Mouse (Mus musculus) neural tube, embryonic 12.5 days (tissue): ENCODE measurements around the gene Ranbp6. TPM values are rescaled to one million over a fixed set of nuclear protein-coding genes. Genes with fewer than 3 reads are reported as not detected.

Experiments
- ATAC-seq: fragments of 200-750 bp; cut with Nextera tagmentation; 2 replicates; pipeline ENCODE4 v1.8.0; 2017; ENCODE audit warnings: low read depth, mild to moderate bottlenecking, moderate TSS enrichment, moderate library complexity; ENCODE audit not compliant: low FRiP score
- H3K27ac ChIP-seq: fragments of 300-500 bp; sonication (generic); 2 replicates; pipeline ENCODE4 v1.5.1; 2016
- H3K27me3 ChIP-seq: fragments of 300-500 bp; sonication (generic); replicated peaks from 2 replicates; pipeline ENCODE4 v1.6.1; 2016; ENCODE audit warnings: mild to moderate bottlenecking
- H3K36me3 ChIP-seq: fragments of 300-500 bp; sonication (generic); 2 replicates; pipeline ENCODE4 v1.6.1; 2016; ENCODE audit warnings: mild to moderate bottlenecking
- H3K4me1 ChIP-seq: fragments of 300-500 bp; sonication (generic); 2 replicates; pipeline ENCODE4 v1.6.1; 2016
- H3K4me2 ChIP-seq: fragments of 300-500 bp; sonication (generic); replicated peaks from 2 replicates; pipeline ENCODE4 v1.6.1; 2016; ENCODE audit warnings: mild to moderate bottlenecking
- H3K4me3 ChIP-seq: fragments of 300-500 bp; sonication (generic); 2 replicates; pipeline ENCODE4 v1.5.1; 2016
- H3K9ac ChIP-seq: fragments of 300-500 bp; sonication (generic); 2 replicates; pipeline ENCODE4 v1.6.1; 2016; ENCODE audit warnings: mild to moderate bottlenecking
- H3K9me3 ChIP-seq: fragments of 300-500 bp; sonication (generic); 2 replicates; pipeline ENCODE4 v1.6.1; 2016; ENCODE audit warnings: mild to moderate bottlenecking
- WGBS: fragments of 180-500 bp; shearing (Covaris S2); methylation state at CpG from one replicate; pipeline ENCODE4 v1.1.7; 2016; 5-methylcytosine and 5-hydroxymethylcytosine counted together
- polyA plus RNA-seq: library from polyadenylated mRNA; unstranded; fragments of >200 nt; fragmentation: Nextera tagmentation; extraction: Ambion mirVana; gene quantifications from 2 replicates; pipeline ENCODE4 v1.2.1, GENCODE M21; 2016

The Ranbp6 gene
- polyA plus RNA-seq, 1 experiment from 2014 or later, result 41.9 TPM

DNA sequence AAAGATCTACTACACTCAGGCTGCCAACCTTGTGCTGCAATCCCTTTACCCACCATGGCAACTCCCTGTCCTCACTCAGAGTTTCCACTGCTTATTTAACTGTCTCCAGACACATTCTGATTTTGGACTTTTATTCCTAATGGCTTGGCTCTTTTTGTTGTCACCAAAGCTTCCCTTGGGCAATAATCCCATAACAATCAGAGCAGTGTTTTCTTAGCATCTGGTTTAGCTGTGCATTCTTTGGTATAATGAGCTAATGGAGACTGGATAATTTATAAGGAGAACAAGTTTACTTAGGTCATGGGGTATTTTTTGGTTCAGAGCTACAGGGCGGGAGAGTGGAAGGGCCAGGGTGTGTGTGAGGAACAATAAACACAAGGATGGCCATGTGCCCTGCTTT is 25.4 kb upstream of the Ranbp6 start:
- Histone ChIP-seq H3K27ac (no peak overlapping the region), H3K4me3 (no peak overlapping the region), H3K4me2 (no peak overlapping the region), H3K36me3 (no peaks in the 10 kb centered on the region), H3K4me1 (no peaks in the 10 kb centered on the region), H3K9ac (no peak overlapping the region), H3K9me3 (no peaks in the 10 kb centered on the region), H3K27me3 (no peaks in the 10 kb centered on the region)
- ATAC-seq, result no peak
- WGBS, result 53% methylated on average over 1 of the region's 1 CpGs

DNA sequence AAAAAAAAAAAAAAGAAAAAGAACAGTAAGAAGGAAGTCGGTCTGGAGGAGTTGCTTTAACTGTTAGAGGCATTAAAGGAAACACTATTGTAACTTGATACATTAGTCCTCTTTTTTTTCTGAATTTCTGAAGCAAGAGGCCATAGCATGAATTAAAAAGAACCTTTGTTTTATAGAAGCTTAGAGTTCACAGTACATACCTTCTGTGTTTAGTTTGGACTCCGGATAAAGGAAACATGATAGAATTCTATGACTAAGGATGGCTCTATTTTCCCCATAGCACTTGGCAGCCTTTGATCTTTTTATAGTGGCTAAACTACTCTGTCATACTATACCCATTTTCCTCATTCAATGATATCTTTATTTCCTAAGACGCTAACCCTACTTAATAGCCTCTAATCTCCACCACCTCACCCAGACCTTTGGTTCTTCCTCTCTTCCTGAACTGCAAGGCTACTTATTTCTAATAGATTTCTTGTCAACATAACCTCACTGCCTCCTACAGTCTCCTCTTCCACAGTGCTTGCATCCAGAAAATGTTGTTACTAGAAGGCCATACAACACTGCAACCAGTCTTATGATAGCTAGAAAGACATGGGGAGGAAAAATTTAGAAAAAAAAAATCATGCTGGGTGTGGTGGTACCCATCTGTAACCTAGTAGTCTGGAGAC is 22.7 kb upstream of the Ranbp6 start:
- Histone ChIP-seq H3K36me3 (no peaks in the 10 kb centered on the region), H3K27me3 (no peaks in the 10 kb centered on the region), H3K4me1 (no peaks in the 10 kb centered on the region), H3K4me3 (no peak overlapping the region), H3K9ac (no peak overlapping the region), H3K27ac (no peak overlapping the region), H3K9me3 (no peaks in the 10 kb centered on the region), H3K4me2 (no peak overlapping the region)
- ATAC-seq, result no peak
- 69% methylated on average over 3 of the region's 3 CpGs for WGBS

- WGBS, result 88% methylated on average over 2 of the region's 2 CpGs
- ATAC-seq, result no peak
Observed at GRCm38 (mm10) chr19:29830911-29831310, 18.1 kb upstream of the Ranbp6 start.

GRCm38 (mm10) chr19:29828558-29828957 is 15.8 kb upstream of the Ranbp6 start:
- ATAC-seq, result no peak
- no peak overlapping the region for H3K27ac ChIP-seq
- no peaks in the 10 kb centered on the region for H3K9me3 ChIP-seq
- H3K27me3 ChIP-seq, result no peaks in the 10 kb centered on the region
- H3K4me1 ChIP-seq, result no peaks in the 10 kb centered on the region
- WGBS, result 83% methylated on average over 5 of the region's 5 CpGs
- H3K9ac ChIP-seq, result no peak overlapping the region
- H3K4me2 ChIP-seq, result no peak overlapping the region
- H3K4me3 ChIP-seq, result no peak overlapping the region
- no peaks in the 10 kb centered on the region for H3K36me3 ChIP-seq

More at GRCm38 (mm10) chr19:29830911-29831310, 18.1 kb upstream of the Ranbp6 start:
- H3K36me3 ChIP-seq, result no peaks in the 10 kb centered on the region
- H3K4me1 ChIP-seq, result no peaks in the 10 kb centered on the region
- H3K27me3 ChIP-seq, result no peaks in the 10 kb centered on the region
- no peaks in the 10 kb centered on the region for H3K9me3 ChIP-seq
- no peak overlapping the region for H3K4me2 ChIP-seq
- H3K9ac ChIP-seq, result no peak overlapping the region
- no peak overlapping the region for H3K4me3 ChIP-seq
- no peak overlapping the region for H3K27ac ChIP-seq

DNA sequence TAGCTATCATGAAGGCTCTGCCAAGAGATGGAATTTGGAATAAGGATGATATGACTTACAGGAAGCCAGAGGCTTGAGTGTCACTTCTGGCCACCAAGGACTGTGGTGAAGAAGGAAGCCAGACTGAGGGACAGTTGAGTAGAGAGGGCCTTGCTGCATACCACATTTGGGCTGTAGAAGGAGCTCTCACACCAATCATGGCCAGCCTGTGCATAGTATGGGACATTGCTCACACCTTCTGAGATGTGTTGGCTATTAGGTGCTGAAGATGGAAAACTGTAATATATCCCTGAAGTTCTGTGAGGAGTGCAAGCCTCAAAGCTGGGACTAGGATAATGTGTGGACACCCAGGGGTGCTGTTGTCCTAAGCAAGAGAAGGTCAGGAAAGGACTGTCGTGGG is 13.9 kb upstream of the Ranbp6 start:
- Histone ChIP-seq H3K9me3 (no peaks in the 10 kb centered on the region), H3K4me1 (no peaks in the 10 kb centered on the region), H3K4me2 (no peak overlapping the region), H3K27ac (no peak overlapping the region), H3K9ac (no peak overlapping the region), H3K36me3 (no peaks in the 10 kb centered on the region), H3K4me3 (no peak overlapping the region), H3K27me3 (no peaks in the 10 kb centered on the region)
- WGBS, result 84% methylated on average over 1 of the region's 1 CpGs
- 0 out of 2 replicates have a peak, but pooled peaks have one; percentile 37 for ATAC-seq

- 70% methylated on average over 2 of the region's 2 CpGs for WGBS
- Histone ChIP-seq H3K4me3 (no peak overlapping the region), H3K9ac (no peak overlapping the region), H3K27ac (no peak overlapping the region), H3K4me2 (no peak overlapping the region), H3K36me3 (no peaks in the 10 kb centered on the region), H3K27me3 (no peaks in the 10 kb centered on the region), H3K4me1 (no peaks in the 10 kb centered on the region), H3K9me3 (no peaks in the 10 kb centered on the region)
- ATAC-seq, result no peak
Observed at GRCm38 (mm10) chr19:29825003-29825402, 12.2 kb upstream of the Ranbp6 start.

DNA sequence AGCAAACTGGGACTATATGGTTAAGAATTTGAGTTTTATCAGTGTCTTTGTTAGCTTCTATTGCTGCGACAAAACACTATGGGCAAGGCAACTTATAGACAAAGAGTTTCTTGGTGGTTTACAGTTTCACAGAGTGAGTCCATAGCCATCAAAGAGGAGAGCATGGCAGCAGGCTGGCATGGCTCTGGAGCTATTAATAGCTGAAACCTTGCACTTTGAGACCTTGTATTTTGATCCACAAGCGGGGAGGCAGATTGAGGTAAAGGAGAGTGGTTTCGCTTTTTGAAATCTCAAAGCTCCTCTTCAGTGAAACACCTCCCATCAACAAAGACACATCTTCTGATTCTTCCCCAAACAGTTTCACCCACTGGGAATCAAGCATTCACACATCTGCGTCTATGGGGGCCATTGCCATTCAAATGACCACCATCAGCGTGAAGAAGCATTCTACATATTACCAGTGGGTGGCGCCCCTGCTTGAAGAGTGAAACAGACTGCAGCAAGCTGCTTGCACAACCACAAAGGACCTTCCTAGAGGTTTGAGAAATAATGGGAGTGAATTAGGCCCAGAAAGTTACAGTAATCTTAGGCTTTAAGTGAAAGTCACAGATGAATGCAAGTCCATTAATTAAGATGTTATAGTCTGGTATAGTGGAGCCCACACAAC is 11.4 kb upstream of the Ranbp6 start:
- 43% methylated on average over 6 of the region's 6 CpGs for WGBS
- H3K27me3 ChIP-seq, result no peaks in the 10 kb centered on the region

DNA sequence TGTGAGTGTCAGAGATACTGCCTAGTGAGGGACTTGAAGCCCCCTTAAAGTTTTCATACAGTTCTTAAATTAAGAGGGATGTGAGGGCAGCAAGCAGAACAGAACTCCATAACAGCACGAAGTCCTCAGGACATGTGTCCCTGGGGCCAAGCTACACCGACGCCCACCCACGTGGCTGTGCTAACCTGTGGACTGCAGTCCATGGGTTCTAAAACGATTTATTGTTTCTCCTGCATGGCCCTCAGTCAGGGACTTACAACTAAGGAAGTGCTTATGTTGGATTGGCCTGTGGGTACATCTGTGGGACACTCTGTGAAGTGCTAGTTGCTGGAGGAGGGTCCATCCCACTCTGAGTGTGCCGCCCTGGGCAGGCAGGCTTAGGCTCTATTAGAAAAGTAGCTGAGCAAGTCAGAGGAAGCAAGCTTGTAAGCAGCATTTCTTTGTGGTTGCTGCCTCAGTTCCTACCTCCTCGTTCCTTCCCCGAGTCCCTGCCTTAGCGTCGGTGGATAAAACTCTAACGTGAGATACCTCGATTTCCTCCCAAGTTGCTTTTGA is 10.8 kb upstream of the Ranbp6 start:
- no peak overlapping the region for H3K4me2 ChIP-seq
- 71% methylated on average over 12 of the region's 12 CpGs for WGBS
- H3K4me3 ChIP-seq, result no peak overlapping the region
- H3K4me1 ChIP-seq, result no peaks in the 10 kb centered on the region
- no peak for ATAC-seq
- H3K36me3 ChIP-seq, result no peaks in the 10 kb centered on the region
- H3K27ac ChIP-seq, result no peak overlapping the region
- no peaks in the 10 kb centered on the region for H3K9me3 ChIP-seq
- H3K27me3 ChIP-seq, result no peaks in the 10 kb centered on the region
- H3K9ac ChIP-seq, result no peak overlapping the region

More for the DNA sequence above, 11.4 kb upstream of the Ranbp6 start:
- Histone ChIP-seq H3K9me3 (no peaks in the 10 kb centered on the region), H3K27ac (no peak overlapping the region), H3K4me1 (no peaks in the 10 kb centered on the region), H3K36me3 (no peaks in the 10 kb centered on the region), H3K9ac (no peak overlapping the region), H3K4me2 (no peak overlapping the region), H3K4me3 (no peak overlapping the region)
- ATAC-seq, result no peak

- Histone ChIP-seq H3K4me2 (no peak overlapping the region), H3K36me3 (no peaks in the 10 kb centered on the region), H3K27me3 (no peaks in the 10 kb centered on the region), H3K9ac (no peak overlapping the region), H3K4me3 (no peak overlapping the region), H3K9me3 (no peaks in the 10 kb centered on the region), H3K27ac (no peak overlapping the region), H3K4me1 (no peaks in the 10 kb centered on the region)
- no peak; the same call in 1 of the 2 replicates for ATAC-seq
Observed at GRCm38 (mm10) chr19:29820966-29821365, 8.2 kb upstream of the Ranbp6 start.

- H3K9me3 ChIP-seq, result no peaks in the 10 kb centered on the region
- no peak overlapping the region for H3K4me3 ChIP-seq
- 92% methylated on average over 5 of the region's 5 CpGs for WGBS
- H3K9ac ChIP-seq, result no peak overlapping the region
- no peak for ATAC-seq
- H3K27me3 ChIP-seq, result no peaks in the 10 kb centered on the region
- H3K27ac ChIP-seq, result no peak overlapping the region
- H3K4me2 ChIP-seq, result no peak overlapping the region
- H3K4me1 ChIP-seq, result peaks cover 16% of the 10 kb centered on the region
- H3K36me3 ChIP-seq, result peaks cover 23% of the 10 kb centered on the region
Observed at GRCm38 (mm10) chr19:29810022-29810421, 2.8 kb downstream of the Ranbp6 start.

- WGBS, result under 1% methylated on average over 63 of the region's 95 CpGs
- Histone ChIP-seq H3K9me3 (no peaks in the 10 kb centered on the region), H3K4me2 (peak within 1 kb of the TSS; percentile 97), H3K27ac (peak within 1 kb of the TSS; percentile 96), H3K9ac (peak within 1 kb of the TSS; percentile 93), H3K4me3 (peak within 1 kb of the TSS; percentile 97), H3K36me3 (peaks cover 23% of the 10 kb centered on the region), H3K4me1 (peaks cover 15% of the 10 kb centered on the region), H3K27me3 (no peaks in the 10 kb centered on the region)
- ATAC-seq, result peak; percentile 93
Observed at GRCm38 (mm10) chr19:29805917-29806785, 6.6 kb downstream of the Ranbp6 start, which contains the start of gene 9930021J03Rik. Gene 9930021J03Rik (minus strand): TSS chr19:29805989.
